Mouse (Mus musculus) heart, embryonic 13.5 days (tissue): ENCODE measurements around the gene Cysrt1. TPM values are rescaled to one million over a fixed set of nuclear protein-coding genes. Genes with fewer than 3 reads are reported as not detected.

Experiments
- ATAC-seq: fragments of 200-750 bp; cut with Nextera tagmentation; 2 replicates; pipeline ENCODE4 v1.8.0; 2017; ENCODE audit warnings: moderate TSS enrichment; ENCODE audit not compliant: insufficient number of reproducible peaks, low FRiP score, low TSS enrichment; ENCODE audit errors: extremely low read depth
- H3K27ac ChIP-seq: fragments of 300-500 bp; sonication (generic); replicated peaks from 2 replicates; pipeline ENCODE4 v1.5.1; 2015; ENCODE audit warnings: moderate library complexity, mild to moderate bottlenecking, inconsistent platforms
- H3K27me3 ChIP-seq: fragments of 300-500 bp; sonication (generic); replicated peaks from 2 replicates; pipeline ENCODE4 v1.6.1; 2015; ENCODE audit warnings: mild to moderate bottlenecking, inconsistent platforms
- H3K36me3 ChIP-seq: fragments of 300-500 bp; sonication (generic); 2 replicates; pipeline ENCODE4 v1.6.1; 2015; ENCODE audit warnings: mild to moderate bottlenecking, inconsistent platforms
- H3K4me1 ChIP-seq: fragments of 300-500 bp; sonication (generic); 2 replicates; pipeline ENCODE4 v1.6.1; 2015; ENCODE audit warnings: inconsistent platforms
- H3K4me2 ChIP-seq: fragments of 300-500 bp; sonication (generic); 2 replicates; pipeline ENCODE4 v1.6.1; 2015; ENCODE audit warnings: inconsistent platforms, mild to moderate bottlenecking, moderate library complexity
- H3K4me3 ChIP-seq: fragments of 300-500 bp; sonication (generic); 2 replicates; pipeline ENCODE4 v1.5.1; 2015; ENCODE audit warnings: moderate library complexity, mild to moderate bottlenecking, inconsistent platforms
- H3K9ac ChIP-seq: fragments of 300-500 bp; sonication (generic); 2 replicates; pipeline ENCODE4 v1.6.1; 2015; ENCODE audit warnings: inconsistent platforms, mild to moderate bottlenecking, moderate library complexity
- H3K9me3 ChIP-seq: fragments of 300-500 bp; sonication (generic); 2 replicates; pipeline ENCODE4 v1.6.1; 2016; ENCODE audit warnings: inconsistent platforms
- WGBS: fragments of 180-500 bp; shearing (Covaris S2); methylation state at CpG from one replicate; pipeline ENCODE4 v1.1.7; 2015; ENCODE audit warnings: mixed read lengths; 5-methylcytosine and 5-hydroxymethylcytosine counted together
- polyA plus RNA-seq: library from polyadenylated mRNA; unstranded; fragments of >200 nt; fragmentation: Nextera tagmentation; extraction: Ambion mirVana; gene quantifications from 2 replicates; pipeline ENCODE4 v1.2.1, GENCODE M21; 2015

Cysrt1 gene
- polyA plus RNA-seq, 1 experiment from 2014 or later: not detected

DNA sequence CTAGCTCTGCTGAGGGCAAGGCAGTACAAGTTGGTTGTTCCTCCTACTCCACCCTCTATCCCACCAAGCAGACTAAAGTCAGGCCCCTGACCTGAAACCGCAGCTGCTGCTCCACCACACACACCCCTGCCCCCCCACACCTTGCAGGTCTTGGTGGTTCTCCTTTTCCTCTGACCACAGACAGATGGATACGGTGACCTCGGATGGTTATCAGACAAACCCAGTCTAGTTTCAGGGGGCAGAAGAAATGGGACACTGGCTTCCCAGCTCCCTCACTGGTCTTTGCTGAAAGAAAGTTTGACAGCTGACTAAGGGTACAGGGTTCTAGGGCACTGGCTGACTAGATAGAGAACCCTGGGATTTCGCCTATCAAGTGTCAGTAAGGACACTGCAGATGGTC is 8.8 kb downstream of the Cysrt1 start:
- Histone ChIP-seq H3K4me2 (no peak overlapping the region), H3K27ac (no peak overlapping the region), H3K27me3 (peaks cover 81% of the 10 kb centered on the region), H3K9ac (no peak overlapping the region), H3K4me3 (no peak overlapping the region), H3K4me1 (peaks cover 6% of the 10 kb centered on the region; the same call in 1 of the 2 replicates), H3K9me3 (no peaks in the 10 kb centered on the region), H3K36me3 (no peaks in the 10 kb centered on the region)
- ATAC-seq: no peak
- 63% methylated on average over 4 of the region's 4 CpGs for WGBS

DNA sequence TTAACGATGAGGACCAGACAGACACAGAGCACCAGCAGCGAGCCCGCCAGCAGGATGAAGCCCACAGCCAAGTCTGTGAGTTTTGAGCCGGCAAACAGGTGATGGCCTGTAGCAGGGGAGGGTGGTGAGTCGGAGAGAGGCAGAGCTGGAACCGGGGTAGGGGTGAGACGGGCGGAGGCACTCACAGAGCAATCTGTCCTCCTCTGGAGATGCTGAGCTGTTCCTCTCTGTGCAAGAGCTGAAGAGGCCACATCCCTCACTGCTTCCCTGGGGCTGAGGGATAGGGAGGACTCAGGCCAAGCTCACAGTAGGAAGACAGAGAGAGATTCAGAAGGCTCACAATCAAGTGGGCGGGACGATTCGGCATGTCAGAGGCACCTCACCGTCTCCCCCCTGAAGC is 11.2 kb downstream of the Cysrt1 start:
- Histone ChIP-seq H3K9me3 (no peaks in the 10 kb centered on the region), H3K4me1 (peaks cover 10% of the 10 kb centered on the region; the same call in 1 of the 2 replicates), H3K27me3 (peaks cover 70% of the 10 kb centered on the region), H3K27ac (no peak overlapping the region), H3K4me3 (no peak overlapping the region), H3K4me2 (no peak overlapping the region), H3K36me3 (no peaks in the 10 kb centered on the region), H3K9ac (no peak overlapping the region)
- no peak for ATAC-seq
- WGBS: 46% methylated on average over 12 of the region's 12 CpGs

DNA sequence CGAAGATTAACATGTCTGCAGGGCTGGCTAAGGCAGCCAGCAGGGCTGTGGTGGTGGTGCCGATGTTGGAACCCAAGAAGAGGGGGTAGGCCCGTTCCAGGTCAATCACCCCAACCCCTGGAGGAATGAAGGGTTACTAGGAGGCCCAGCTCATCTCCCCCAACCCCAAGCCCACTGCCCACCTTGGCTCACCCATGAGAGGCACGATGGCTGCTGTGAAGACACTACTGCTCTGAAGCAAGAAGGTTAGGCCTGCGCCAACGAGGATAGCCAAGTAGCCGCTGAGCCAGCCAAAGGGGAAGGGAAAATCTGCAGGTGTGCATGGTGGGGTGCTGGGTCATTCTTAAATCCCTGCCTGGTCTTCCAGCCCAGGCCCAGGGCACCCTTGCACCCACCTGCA is 11.7 kb downstream of the Cysrt1 start:
- WGBS: 82% methylated on average over 7 of the region's 7 CpGs
- peaks cover 14% of the 10 kb centered on the region for H3K4me1 ChIP-seq
- no peak overlapping the region for H3K4me3 ChIP-seq
- H3K9ac ChIP-seq: no peak overlapping the region
- no peak overlapping the region for H3K4me2 ChIP-seq
- H3K27ac ChIP-seq: no peak overlapping the region
- peaks cover 66% of the 10 kb centered on the region for H3K27me3 ChIP-seq
- no peak for ATAC-seq
- H3K9me3 ChIP-seq: no peaks in the 10 kb centered on the region
- H3K36me3 ChIP-seq: no peaks in the 10 kb centered on the region

DNA sequence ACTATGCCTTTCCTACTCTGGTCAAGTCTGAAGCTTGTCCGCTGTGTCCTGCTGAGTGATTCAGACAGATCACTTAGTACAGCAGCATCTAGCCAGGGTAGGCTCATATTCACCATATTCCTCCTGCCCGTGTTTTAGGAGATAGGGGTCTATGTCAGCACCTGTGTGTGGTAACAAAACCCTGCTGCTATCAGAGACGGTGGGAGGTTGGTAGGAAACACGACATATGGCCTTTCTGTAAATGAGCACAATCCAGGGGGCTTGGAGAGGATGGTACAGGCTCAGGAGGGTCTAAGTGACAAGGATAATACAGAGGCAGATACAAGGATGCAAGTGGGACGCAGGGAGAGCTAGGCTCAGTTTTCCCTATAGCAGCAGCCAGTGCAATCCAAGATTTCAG is 12.7 kb downstream of the Cysrt1 start:
- H3K36me3 ChIP-seq: no peaks in the 10 kb centered on the region
- peaks cover 56% of the 10 kb centered on the region for H3K27me3 ChIP-seq
- WGBS: 67% methylated on average over 5 of the region's 5 CpGs
- H3K4me3 ChIP-seq: no peak overlapping the region
- no peaks in the 10 kb centered on the region for H3K9me3 ChIP-seq
- no peak overlapping the region for H3K27ac ChIP-seq
- no peak overlapping the region for H3K9ac ChIP-seq
- no peak overlapping the region for H3K4me2 ChIP-seq
- peaks cover 17% of the 10 kb centered on the region for H3K4me1 ChIP-seq
- no peak for ATAC-seq

DNA sequence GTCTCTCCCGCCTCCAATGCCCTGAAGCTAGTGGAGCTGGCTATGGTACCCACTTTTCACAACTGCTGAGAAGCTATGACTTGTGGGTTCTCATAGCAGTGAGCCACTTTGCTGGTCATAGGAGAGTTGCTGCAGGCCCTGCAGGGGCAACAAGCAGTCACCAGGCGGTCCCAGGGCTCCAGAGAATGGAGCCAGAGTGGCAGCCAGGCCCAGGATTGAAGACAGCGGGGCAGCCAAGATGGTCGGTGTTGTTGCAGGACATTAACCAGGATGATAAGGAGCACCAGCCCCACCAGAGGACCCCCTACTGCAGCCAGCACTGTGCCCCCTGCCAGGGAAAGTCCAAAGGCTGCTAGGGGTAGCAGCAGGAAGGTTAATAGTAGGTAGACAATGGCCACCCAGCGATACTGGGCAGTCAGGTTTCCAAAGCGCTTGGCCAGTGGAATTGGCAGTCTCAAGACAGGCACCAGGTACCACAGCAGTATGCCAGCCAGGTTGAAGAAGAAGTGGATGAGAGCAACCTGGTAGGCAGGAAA is 13.2 kb downstream of the Cysrt1 start:
- no peak for ATAC-seq
- no peaks in the 10 kb centered on the region for H3K9me3 ChIP-seq
- H3K36me3 ChIP-seq: no peaks in the 10 kb centered on the region
- peaks cover 51% of the 10 kb centered on the region for H3K27me3 ChIP-seq
- 66% methylated on average over 6 of the region's 6 CpGs for WGBS
- peak overlapping the region; percentile 24 for H3K9ac ChIP-seq
- H3K27ac ChIP-seq: no peak overlapping the region
- H3K4me1 ChIP-seq: peaks cover 17% of the 10 kb centered on the region
- H3K4me3 ChIP-seq: peak overlapping the region; percentile 40; the same call in 1 of the 2 replicates
- peak overlapping the region; percentile 65 for H3K4me2 ChIP-seq

DNA sequence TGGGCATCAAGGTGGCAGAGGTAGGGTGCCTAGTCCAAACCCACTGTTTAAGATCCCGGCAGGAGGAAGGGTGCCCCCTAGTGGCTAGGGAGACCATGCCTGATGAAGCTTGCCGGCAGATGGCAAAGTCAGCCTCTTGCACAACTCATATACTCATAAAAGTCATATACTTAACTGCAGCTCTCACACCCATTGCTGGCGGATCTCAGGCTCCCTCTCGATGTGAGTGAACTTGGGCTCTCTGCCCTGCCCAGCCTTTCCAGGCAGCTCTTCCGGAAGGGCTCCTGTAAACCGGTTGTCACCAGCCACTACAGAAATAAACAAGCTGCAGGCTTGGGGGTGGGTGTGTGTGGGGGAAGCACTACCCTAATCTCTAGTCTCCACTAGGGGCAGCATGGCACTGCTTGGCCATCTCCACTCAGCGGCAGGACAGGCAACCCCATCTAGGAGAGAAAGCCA is 13.8 kb downstream of the Cysrt1 start:
- under 1% methylated on average over 7 of the region's 7 CpGs for WGBS
- peak overlapping the region; percentile 40 for H3K4me3 ChIP-seq
- peak overlapping the region; percentile 48; the same call in 1 of the 2 replicates for H3K9ac ChIP-seq

DNA sequence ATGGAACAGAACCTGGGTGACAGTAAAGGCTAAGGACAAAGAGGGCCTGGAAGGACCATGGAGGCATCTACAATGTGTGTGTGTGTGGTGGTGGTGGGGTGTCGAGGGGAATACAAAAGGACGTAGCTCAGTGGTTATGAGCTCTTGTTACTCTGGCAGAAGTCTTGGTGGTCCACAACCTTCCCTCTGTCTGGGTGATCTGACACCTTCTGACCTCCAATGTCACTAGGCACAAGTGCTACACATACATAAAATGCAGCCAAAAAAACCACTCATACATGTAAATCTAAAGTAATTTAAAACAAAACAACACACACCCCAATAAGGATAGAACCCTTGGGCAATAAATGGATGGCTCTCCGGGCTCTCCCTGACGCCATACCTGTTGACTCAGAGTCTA is 14.8 kb downstream of the Cysrt1 start:
- Histone ChIP-seq H3K4me2 (no peak overlapping the region), H3K4me3 (no peak overlapping the region), H3K4me1 (peaks cover 25% of the 10 kb centered on the region), H3K36me3 (peaks cover 9% of the 10 kb centered on the region; the same call in 1 of the 2 replicates), H3K9me3 (no peaks in the 10 kb centered on the region), H3K27me3 (peaks cover 34% of the 10 kb centered on the region), H3K27ac (no peak overlapping the region), H3K9ac (no peak overlapping the region)
- ATAC-seq: no peak
- WGBS: 84% methylated on average over 4 of the region's 4 CpGs

More for the DNA sequence above, 13.8 kb downstream of the Cysrt1 start:
- peaks cover 45% of the 10 kb centered on the region for H3K27me3 ChIP-seq
- H3K4me1 ChIP-seq: peaks cover 20% of the 10 kb centered on the region
- no peaks in the 10 kb centered on the region for H3K9me3 ChIP-seq
- H3K27ac ChIP-seq: peak overlapping the region; percentile 69
- H3K4me2 ChIP-seq: peak overlapping the region; percentile 65
- H3K36me3 ChIP-seq: peaks cover 1% of the 10 kb centered on the region; the same call in 1 of the 2 replicates
- no peak for ATAC-seq

DNA sequence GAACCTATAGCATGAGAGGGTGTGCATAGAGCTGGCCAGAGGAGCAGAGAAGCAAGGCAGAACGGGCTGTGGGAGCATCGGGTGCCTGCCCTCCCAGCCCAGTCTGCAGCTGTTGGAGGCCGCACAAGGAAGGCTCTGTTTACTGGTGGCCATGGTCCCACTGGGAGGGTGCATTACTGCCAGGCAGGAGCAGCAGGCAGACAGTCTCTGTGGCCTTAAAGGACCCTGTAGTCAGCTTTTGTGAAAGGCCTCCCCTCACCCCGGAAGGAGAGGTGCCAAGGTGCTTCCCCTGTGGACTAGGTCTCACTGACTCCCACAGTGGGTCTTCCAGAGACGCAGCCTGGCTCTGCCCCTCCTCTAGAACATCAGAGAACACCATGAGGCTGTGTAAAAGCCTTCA is 15.4 kb downstream of the Cysrt1 start:
- Histone ChIP-seq H3K9ac (no peak overlapping the region), H3K4me2 (no peak overlapping the region), H3K27ac (no peak overlapping the region), H3K9me3 (no peaks in the 10 kb centered on the region), H3K36me3 (peaks cover 14% of the 10 kb centered on the region), H3K4me1 (peaks cover 25% of the 10 kb centered on the region), H3K4me3 (no peak overlapping the region), H3K27me3 (peaks cover 29% of the 10 kb centered on the region)
- WGBS: 77% methylated on average over 5 of the region's 5 CpGs
- no peak for ATAC-seq

DNA sequence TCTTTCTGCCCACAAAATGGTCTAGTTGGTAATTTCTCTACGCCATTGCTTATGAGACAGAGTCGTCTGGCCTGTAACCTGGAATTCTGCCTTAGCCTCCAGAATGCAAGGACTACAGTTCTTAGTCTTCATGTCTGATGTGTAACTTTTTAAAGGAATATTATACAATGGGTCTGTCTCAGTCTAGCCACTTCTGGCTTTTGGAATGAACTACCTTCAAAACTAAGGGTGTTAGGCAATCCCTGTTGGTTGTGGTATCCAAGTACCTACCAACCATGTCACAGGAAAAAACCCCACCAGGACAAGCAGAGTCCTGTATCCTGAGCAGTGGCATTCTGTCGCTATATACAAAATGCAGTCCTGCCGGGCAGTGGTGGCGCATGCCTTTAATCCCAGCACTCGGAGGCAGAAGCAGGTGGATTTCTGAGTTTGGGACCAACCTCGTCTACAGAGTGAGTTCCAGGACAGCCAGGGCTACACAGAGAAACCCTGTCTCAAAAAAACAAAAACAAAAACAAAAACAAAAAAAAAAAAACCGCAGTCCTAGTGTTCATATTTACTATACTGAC is 16.4 kb downstream of the Cysrt1 start:
- WGBS: 71% methylated on average over 8 of the region's 8 CpGs
- H3K4me3 ChIP-seq: peak overlapping the region; percentile 79
- H3K4me2 ChIP-seq: peak overlapping the region; percentile 69
- no peak for ATAC-seq
- peaks cover 24% of the 10 kb centered on the region for H3K36me3 ChIP-seq
- peak overlapping the region; percentile 82 for H3K9ac ChIP-seq
- H3K4me1 ChIP-seq: peaks cover 25% of the 10 kb centered on the region
- peaks cover 19% of the 10 kb centered on the region for H3K27me3 ChIP-seq
- no peaks in the 10 kb centered on the region for H3K9me3 ChIP-seq
- H3K27ac ChIP-seq: peak overlapping the region; percentile 98

DNA sequence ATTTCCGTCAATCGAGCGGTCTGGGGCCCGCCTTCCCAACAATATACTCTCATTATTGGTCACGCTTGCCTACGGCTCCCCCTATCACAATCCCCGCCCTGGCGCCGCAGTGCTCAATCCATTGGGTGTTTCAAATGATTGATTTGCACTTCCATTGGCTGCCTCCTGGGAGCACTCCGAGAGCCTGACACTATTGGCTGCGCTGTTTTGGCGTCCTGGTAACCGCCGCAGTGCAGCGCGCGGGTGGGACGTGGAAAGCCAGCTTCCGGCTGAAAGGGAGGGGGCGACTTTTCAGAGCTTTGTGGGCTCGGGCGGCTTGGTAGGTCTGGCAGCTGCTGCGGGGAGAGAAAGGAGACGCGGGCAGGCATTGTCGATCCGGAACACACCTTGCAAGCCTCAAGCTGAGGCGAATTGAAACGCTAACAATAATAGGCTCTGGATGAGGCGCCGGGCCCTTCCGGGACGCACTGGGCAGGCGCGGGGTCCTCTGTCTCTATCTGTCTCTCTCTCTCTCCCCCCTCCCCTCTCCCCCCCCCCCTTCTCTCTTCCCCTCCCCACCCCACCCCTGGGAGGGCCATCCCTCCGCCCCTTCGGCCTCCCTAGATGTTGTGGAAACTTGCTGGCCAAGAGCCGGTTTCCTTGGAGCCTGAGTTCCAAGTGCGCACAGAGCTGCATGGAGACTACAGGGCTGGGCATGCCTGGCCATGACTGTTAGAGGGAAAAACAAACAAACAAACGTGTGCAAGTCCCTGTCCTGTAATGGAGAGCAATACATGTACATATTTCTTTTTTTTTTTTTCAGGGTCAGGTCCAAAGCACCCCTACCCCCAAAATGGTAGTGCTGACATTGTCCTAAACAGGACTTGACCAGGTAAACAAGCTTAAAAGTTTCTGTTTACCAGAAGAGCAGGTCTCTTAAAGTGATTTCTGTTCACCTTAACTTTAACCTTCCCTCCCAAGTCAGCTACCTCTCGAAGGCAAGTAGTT is 17.2 kb downstream of the Cysrt1 start:
- H3K27me3 ChIP-seq: peaks cover 11% of the 10 kb centered on the region
- peak overlapping the region; percentile 79 for H3K4me3 ChIP-seq
- H3K4me2 ChIP-seq: peak overlapping the region; percentile 69
- peaks cover 25% of the 10 kb centered on the region for H3K4me1 ChIP-seq
- 2% methylated on average over 41 of the region's 41 CpGs for WGBS
- H3K9me3 ChIP-seq: no peaks in the 10 kb centered on the region
- peaks cover 24% of the 10 kb centered on the region for H3K36me3 ChIP-seq
- H3K27ac ChIP-seq: peak overlapping the region; percentile 98
- peak overlapping the region; percentile 82 for H3K9ac ChIP-seq
- ATAC-seq: peak; percentile 93

DNA sequence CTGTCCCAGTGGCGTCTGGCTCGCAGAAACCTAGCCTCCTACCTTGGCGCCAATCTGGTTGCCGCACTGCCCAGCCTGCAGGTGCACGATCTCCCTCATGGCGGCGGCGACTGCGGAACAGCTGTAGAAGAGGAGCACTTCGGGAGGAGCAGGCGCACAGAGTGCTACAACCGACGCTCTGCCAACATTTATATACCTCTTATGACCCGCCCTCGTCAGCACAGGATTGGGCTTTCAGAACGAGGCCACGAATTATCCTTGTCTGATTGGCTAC is 17.8 kb downstream of the Cysrt1 start, which contains the start of gene Tubb4b:
TSS of gene Tubb4b (minus strand) at position 211 of the 274 bp plus-strand sequence.
- Histone ChIP-seq H3K9me3 (no peaks in the 10 kb centered on the region), H3K27me3 (peaks cover 4% of the 10 kb centered on the region), H3K4me3 (peak within 1 kb of the TSS; percentile 79), H3K4me1 (peaks cover 25% of the 10 kb centered on the region), H3K9ac (peak within 1 kb of the TSS; percentile 85), H3K36me3 (peaks cover 24% of the 10 kb centered on the region), H3K27ac (peak within 1 kb of the TSS; percentile 98), H3K4me2 (peak within 1 kb of the TSS; percentile 96)
- WGBS: under 1% methylated on average over 17 of the region's 17 CpGs
- no peak for ATAC-seq
